8 mouse cellular contexts compared by ENCODE assay signal in the genomic region with DNA sequence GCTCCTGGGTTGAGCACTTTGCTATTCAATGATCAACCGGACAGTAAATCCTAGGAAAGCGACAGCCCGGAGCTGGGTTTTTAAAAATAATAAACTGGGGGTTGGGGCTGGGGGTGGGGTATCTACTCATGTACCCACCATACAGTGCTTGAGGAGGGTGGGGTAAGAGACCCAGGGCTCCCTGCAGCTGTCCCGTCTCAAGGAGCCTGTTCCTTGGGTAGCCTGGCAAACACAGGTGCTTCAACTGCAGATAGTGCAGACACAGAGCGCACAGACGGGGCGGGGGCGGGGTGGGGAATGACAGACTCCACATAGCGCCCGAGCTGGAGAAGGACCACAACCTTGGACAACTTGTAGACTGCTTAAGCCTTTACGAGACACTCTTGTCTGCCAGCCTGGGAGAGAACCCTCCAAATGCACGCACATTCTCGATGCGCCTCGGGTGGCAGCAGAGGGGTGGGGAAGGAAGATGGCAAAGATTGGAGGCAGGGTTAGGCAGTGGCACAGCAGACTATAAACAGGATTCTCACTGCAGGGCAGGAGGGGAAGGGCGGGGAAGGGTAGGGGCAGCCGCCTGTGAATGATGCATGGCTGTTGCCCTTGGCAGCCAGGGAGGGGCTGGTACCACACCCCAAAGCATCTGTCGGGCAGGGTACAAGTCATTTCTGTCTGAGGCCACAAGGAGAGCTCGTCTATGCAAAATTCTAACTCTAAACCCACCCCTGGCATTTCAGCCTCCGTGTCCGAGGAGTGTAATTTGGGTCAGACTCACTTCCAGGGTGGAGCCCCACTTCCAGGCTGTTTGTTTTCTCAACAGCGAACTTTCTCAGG. TPM values are rescaled to one million over a fixed set of nuclear protein-coding genes. Genes with fewer than 3 reads are reported as not detected.
A peak's percentile ranks its signal among the peaks of the same experiment; 100 is the strongest.
DNase-seq lines count a peak whose midpoint lies in the region; ATAC-seq and TF ChIP-seq lines count a peak whose summit lies in the region.

No protein-coding gene starts in this region.

- H3K4me3 ChIP-seq in intestine, embryonic 14.5 days (ENCODE audit: low read depth, low read length): no peak overlapping the region
- no peak overlapping the region for H3K4me3 ChIP-seq in stomach, embryonic 16.5 days (replicated peaks; ENCODE audit: low read length)
- no peak overlapping the region for H3K4me3 ChIP-seq in cerebellum, adult 2 months (replicated peaks; ENCODE audit: insufficient read depth, low read depth, low read length)

- no peaks in the 10 kb centered on the region for H3K9me3 ChIP-seq in intestine, embryonic 14.5 days (ENCODE audit: control insufficient read depth, low read length)
- H3K9me3 ChIP-seq in stomach, embryonic 16.5 days (replicated peaks; ENCODE audit: control insufficient read depth, low read length): no peaks in the 10 kb centered on the region

- peaks cover 12% of the 10 kb centered on the region for H3K36me3 ChIP-seq in intestine, embryonic 14.5 days (ENCODE audit: control insufficient read depth, insufficient read depth, low read length)
- H3K36me3 ChIP-seq in stomach, embryonic 16.5 days (ENCODE audit: control insufficient read depth, insufficient read depth, low read length): no peaks in the 10 kb centered on the region

- no peak for TF ChIP-seq CTCF in Patski (IDR thresholded peaks at IDR 0.05)
- no peak for TF ChIP-seq CTCF in cerebellum, adult 2 months (IDR thresholded peaks at IDR 0.05; ENCODE audit: borderline replicate concordance, insufficient read depth, low read depth, low read length)

- CTCF ChIA-PET in Patski (lab: Charles Lee): interaction anchor here (1.1 to 3.1 kb wide), 6 partner anchors 10 to 41 kb away, joined by 3 to 16 read pairs (median 4); no protein-coding TSS in a partner anchor

- peak; percentile 44 to 59 for DNase-seq in heart, adult 18-20 months
- no peak for DNase-seq in heart, adult 8-10 months (ENCODE audit: low spot score)
- DNase-seq in Patski (ENCODE audit: low read depth, low spot score): no peak
- peak; percentile 67 for DNase-seq in intestine, embryonic 14.5 days (ENCODE audit: low spot score)
- peak; percentile 64 for DNase-seq in lung, postnatal 14 days
- DNase-seq in cerebellum, adult 2 months: no peak
- no peak for DNase-seq in cerebellum, adult 11 months

- ATAC-seq in Patski: peak; percentile 11
- peak; percentile 54; the same call in 1 of the 2 replicates for ATAC-seq in intestine, embryonic 14.5 days (replicated peaks; ENCODE audit: low FRiP score, low TSS enrichment, low read depth)
- ATAC-seq in stomach, embryonic 16.5 days (ENCODE audit: insufficient read depth, low FRiP score): peak; percentile 38; the same call in 1 of the 2 replicates

- peaks cover 17% of the 10 kb centered on the region for H3K4me1 ChIP-seq in intestine, embryonic 14.5 days (replicated peaks; ENCODE audit: control insufficient read depth, insufficient read depth, low read length)
- H3K4me1 ChIP-seq in stomach, embryonic 16.5 days (ENCODE audit: control insufficient read depth, insufficient read depth, low read length): peaks cover 15% of the 10 kb centered on the region
- peaks cover 14% of the 10 kb centered on the region; the same call in 1 of the 2 replicates for H3K4me1 ChIP-seq in cerebellum, adult 2 months (ENCODE audit: control insufficient read depth, insufficient read depth, low read length)

- H3K27me3 ChIP-seq in Patski: no peaks in the 10 kb centered on the region
- no peaks in the 10 kb centered on the region for H3K27me3 ChIP-seq in intestine, embryonic 14.5 days (replicated peaks; ENCODE audit: control insufficient read depth, insufficient read depth, low read length)
- no peaks in the 10 kb centered on the region for H3K27me3 ChIP-seq in stomach, embryonic 16.5 days (ENCODE audit: control insufficient read depth, insufficient read depth, low read length)
- no peaks in the 10 kb centered on the region for H3K27me3 ChIP-seq in cerebellum, adult 2 months (ENCODE audit: control insufficient read depth, insufficient read depth, low read length)

- POLR2A ChIA-PET in Patski (lab: Charles Lee): no interaction called here

- WGBS in intestine, embryonic 14.5 days: 31% methylated on average over 22 of the region's 22 CpGs
- WGBS in stomach, embryonic 16.5 days: 42% methylated on average over 22 of the region's 22 CpGs
- WGBS in cerebellum, adult 2 months: 44% methylated on average over 22 of the region's 22 CpGs

- no peak overlapping the region for H3K27ac ChIP-seq in intestine, embryonic 14.5 days (ENCODE audit: low read depth)
- H3K27ac ChIP-seq in stomach, embryonic 16.5 days (ENCODE audit: low read length): no peak overlapping the region
- H3K27ac ChIP-seq in cerebellum, adult 2 months (ENCODE audit: insufficient read depth, low read length): no peak overlapping the region

- no peak overlapping the region for H3K9ac ChIP-seq in intestine, embryonic 14.5 days (ENCODE audit: low read length)
- no peak overlapping the region for H3K9ac ChIP-seq in stomach, embryonic 16.5 days (ENCODE audit: low read length)

- H3K4me2 ChIP-seq in intestine, embryonic 14.5 days (ENCODE audit: low read length): no peak overlapping the region
- 0 out of 2 replicates have a peak overlapping the region, but pooled peaks have one; percentile 5 for H3K4me2 ChIP-seq in stomach, embryonic 16.5 days (ENCODE audit: low read depth, low read length)

- TF ChIP-seq POLR2A in cerebellum, adult 2 months (IDR thresholded peaks at IDR 0.05; ENCODE audit: borderline replicate concordance, insufficient read depth, low read length): no peak

- in situ Hi-C loops in Patski (cut with MboI; ENCODE audit: low pct_unique_long_range_greater_than_20kb): loop anchor here (10.0 kb wide), 1 partner anchor 45 kb away; no protein-coding TSS in a partner anchor

RNA-seq across cellular contexts. Expression of a gene that starts 55.0 kb away (rescaled TPM):
- 10 to 100 TPM; 89.4 to 92.1 TPM for total RNA-seq in heart, adult 18-20 months (2021)
- total RNA-seq in heart, adult 8-10 months (2022): 10 to 100 TPM; 87.6 to 95.8 (median 92.4) TPM
- polyA plus RNA-seq in Patski (2021): 198 TPM
- 47.8 and 48.6 TPM in 2 replicates for polyA plus RNA-seq in intestine, embryonic 14.5 days (2014; fragmentation: Nextera tagmentation; extraction: Ambion mirVana)
- 37.5 and 41.7 TPM in 2 replicates for polyA plus RNA-seq in stomach, embryonic 16.5 days (2015; fragmentation: Nextera tagmentation; extraction: Ambion mirVana)
- 48.6 and 49.2 TPM in 2 replicates for polyA plus RNA-seq in cerebellum, adult 2 months (2012; rRNA removed)

RNA-seq across cellular contexts. Expression of a gene that starts 56.3 kb away (rescaled TPM):
- 100 to 1,000 TPM; 131 to 138 TPM for total RNA-seq in heart, adult 18-20 months (2021)
- 100 to 1,000 TPM; 131 to 151 (median 141) TPM for total RNA-seq in heart, adult 8-10 months (2022)
- 27.0 TPM for polyA plus RNA-seq in Patski (2021)
- 20.9 and 24.6 TPM in 2 replicates for polyA plus RNA-seq in intestine, embryonic 14.5 days (2014; fragmentation: Nextera tagmentation; extraction: Ambion mirVana)
- 21.3 and 22.0 TPM in 2 replicates for polyA plus RNA-seq in stomach, embryonic 16.5 days (2015; fragmentation: Nextera tagmentation; extraction: Ambion mirVana)
- 16.5 and 17.8 TPM in 2 replicates for polyA plus RNA-seq in cerebellum, adult 2 months (2012; rRNA removed)

Comparison
In these comparisons a context has a peak if more than half of its experiments do, and no peak if none do; other contexts are left out.
1. DNase-seq: peak in heart, adult 18-20 months (2 of 2), intestine, embryonic 14.5 days (single experiment) and lung, postnatal 14 days (single experiment); none in heart, adult 8-10 months (single experiment), Patski (single experiment), cerebellum, adult 2 months (0 of 2) and cerebellum, adult 11 months (single experiment).
2. Peak in every context shown above with its lines, with median percentiles within 50 percentile points of each other: ATAC-seq.